Mouse (Mus musculus) urinary bladder, postnatal 14 days (tissue): ENCODE results near the gene Plekhb1.

Source experiments
- DNase-seq: peaks from one replicate; pipeline ENCODE4 v3.0.0; 2021; ENCODE audit warnings: low spot score

Gene Plekhb1

DNA sequence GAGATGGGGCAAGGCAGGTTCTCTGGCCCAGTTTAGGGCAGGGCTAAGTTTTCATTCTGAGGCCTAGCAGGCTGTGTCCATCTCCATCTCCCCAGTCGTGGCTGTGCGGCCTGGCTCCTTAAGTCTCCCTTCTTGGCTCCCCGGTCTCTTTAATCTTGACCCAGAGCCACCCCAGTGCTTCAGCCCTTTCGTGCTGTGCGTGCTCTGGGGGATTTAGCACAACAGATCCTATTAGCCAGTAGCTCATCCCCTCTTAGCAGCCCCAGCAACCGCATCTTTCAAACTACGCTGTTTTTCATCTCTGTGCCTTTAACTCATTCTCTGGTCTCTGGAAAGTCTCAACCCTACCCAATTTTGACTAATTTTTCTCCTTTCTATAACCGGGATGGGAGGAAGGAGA is at the start of gene Plekhb1:
Gene Plekhb1 (minus strand): TSS at position 184 of the 400 bp plus-strand sequence.
- no peak for DNase-seq

DNA sequence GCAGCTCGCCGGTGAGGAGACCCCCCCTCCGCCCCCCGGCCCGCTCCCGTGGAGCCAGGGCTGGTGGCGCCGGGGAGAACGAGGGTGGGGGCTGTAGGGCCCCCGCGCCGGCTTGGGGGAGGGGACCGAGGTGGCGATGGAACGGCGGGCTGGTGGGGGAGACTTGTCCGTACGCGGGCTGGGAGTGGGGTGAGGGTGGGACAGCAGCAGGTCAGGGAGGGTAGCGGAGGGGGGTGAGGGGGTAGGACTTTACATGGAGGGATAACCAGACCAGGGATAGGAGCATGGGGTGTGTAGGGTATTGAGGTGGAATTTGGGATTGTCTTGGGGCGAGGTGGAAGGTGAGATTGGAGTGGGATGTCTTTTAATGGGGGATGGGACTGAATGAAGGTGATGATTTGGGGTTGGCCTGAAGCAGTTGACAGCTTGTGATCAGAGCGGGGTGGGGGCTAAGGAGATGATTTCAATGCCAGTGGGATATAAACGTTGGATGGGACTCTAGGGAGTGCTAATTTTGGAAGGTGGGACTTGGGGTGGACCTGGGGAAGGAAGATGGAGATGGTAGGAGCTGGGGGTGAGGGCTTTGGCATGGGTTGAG is 44.8 kb upstream of the Plekhb1 start:
- no peak for DNase-seq

DNA sequence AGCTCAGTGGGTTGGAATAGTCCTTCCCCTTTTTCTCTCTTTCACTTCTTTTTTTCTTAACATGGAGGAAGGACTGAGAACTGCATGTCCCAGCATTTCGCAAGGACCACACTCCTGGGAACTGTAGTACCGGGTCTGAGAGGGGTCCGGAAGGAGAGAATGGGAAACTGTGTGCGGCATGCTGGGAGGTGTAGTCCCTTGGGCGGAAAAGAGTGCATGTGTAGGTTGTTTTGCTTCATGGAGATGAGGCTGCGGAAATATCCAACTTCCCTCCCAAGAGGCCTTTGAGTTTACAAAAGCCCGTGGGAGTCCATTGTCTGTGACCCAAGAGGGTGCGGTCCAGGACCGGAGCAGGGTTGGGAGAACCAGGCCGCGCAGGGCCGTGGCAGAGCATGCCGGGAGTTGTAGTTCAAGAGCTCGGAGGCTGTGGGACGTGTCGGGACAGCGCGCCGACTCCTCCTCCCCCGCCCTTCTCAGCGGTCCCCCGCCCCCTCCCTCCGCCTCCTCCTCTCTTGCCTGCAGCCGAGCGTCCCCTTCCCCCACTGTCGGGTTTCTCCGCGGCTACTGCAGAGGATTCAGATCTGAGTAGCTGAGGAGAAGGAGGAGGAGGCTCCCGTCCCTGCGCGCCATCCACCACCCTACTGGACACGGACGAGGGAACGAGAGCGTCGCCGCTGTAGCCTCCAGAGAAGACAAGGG is 44.1 kb upstream of the Plekhb1 start, which contains the start of gene Fam168a:
Gene Fam168a (plus strand): TSS at position 493 of the 699 bp plus-strand sequence.
- peak; percentile 95 for DNase-seq

DNA sequence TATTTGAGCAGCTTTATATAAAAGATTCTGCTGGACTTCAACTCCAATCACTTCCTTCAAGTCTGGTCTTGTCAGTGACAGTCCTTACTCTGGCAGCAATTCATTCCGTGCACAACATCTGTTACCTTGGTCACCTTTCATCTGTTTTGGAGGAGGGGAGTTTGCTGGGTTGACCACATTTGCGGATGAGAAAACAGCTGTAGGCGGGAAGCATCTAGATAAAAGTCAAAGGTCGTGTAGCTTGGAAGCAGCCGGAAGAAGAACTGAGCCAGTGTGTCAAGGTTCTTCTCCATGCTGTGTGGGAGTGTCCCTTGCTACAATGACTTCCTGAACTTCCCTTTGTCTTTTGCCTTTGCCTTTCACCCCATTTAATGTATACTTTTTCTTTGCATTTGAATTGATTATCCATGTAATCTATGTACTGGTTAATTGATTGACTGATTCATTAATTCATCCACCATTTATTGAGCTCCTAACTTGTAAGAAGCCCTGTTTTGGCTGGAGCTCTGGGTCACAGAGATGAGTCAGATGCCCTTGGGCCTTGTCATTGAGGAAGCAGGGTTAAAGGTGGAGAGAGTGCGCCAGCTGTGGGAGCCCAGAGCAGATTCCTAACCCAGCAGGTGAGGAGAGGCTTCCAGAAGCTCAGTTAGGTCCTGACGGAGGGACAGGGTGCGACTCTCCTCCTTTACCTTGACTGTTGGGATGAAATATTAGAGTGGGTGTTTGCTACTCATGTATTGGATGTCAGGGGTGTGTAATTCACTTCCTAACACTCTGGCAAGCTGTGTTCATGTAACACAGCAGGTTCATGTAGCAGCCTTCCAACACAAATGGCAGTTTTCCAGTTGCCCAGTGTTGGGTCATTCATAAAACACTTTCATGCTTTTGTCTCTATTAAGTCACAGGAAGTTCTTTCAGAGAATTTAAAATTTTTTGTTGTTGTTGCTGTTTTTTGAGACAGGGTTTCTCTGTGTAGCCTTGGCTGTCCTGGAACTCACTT is 37.9 kb upstream of the Plekhb1 start:
- no peak for DNase-seq

DNA sequence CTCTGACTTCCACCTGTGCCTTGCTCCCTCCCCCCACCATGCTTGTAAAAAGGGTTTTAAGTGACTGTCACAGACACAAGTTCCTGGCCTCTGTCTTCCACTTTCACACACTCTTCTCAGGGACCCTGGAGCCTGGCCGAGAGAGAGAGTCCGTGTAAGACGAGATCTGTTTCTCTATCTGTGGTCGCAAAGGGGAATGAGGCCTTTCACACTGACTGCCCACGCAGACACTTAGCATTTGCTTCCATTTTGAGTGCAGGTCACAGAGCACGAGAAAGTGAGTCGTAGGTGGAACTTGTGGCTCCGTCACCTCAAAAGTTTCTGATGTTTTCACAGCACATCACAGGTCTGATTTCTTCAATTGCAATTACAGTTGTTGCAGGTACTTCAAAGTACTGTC is 31.0 kb upstream of the Plekhb1 start:
- DNase-seq = no peak

DNA sequence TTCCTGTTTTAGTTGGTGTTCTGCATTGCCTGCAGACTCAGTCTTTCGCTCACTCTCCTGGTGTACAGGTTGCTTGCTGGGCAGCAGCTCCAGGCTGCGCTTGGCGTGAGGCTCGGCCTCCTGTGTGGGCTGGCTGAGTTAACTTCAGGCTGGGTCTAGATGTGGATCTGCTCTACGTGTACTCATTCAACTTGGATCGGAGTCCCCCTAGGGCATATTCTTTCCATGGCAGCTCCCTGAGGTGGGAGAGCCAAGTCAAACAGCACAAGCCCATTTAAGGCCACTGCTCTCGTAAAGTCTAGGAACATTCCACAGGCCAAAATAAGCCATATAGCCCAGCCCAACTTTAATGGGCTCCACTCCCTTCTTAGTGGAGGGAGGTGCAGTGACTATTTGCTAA is 26.3 kb upstream of the Plekhb1 start:
- DNase-seq = peak; percentile 35

DNA sequence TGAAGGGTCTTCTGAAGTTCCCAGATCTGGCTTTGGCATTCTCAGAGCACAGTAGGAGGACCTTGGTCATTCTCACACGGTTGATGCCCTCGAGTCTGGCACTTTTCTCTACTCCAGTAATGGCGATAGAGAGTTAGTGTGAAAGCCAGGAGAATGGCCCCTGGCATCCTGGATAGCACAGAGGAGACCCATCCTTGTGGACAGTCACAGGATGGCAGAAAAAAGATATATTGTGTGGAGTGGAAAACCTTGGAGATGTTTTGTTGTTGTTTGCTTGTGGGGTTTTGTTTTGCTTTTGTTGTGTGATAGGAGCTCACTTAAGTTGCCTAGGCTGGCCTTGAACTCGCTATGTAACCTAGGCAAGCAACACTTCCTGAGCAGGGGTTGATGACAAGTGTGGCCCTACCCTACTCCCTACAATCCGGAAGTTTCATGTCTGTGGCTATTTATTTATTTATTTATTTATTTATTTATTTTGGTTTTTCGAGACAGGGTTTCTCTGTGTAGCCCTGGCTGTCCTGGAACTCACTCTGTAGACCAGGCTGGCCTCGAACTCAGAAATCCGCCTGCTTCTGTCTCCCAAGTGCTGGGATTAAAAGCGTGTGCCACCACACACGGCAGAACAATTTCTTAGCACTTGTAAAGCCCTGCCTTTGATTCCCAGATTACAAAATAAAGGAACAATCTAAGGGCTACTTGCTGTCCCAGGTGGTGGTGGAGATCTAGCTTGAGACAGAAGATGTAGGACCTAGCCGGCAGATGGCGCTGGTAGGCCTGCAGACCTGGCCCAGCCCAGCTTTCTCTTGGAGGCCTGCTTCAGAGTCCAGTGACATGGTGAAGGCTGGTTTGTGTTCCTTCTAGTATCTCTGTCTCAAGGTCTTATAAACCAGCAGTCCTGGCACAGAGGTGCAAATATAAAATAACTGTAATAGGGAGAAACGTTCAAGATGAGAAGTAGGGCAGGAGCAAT is 23.1 kb upstream of the Plekhb1 start:
- peak; percentile 82 for DNase-seq

DNA sequence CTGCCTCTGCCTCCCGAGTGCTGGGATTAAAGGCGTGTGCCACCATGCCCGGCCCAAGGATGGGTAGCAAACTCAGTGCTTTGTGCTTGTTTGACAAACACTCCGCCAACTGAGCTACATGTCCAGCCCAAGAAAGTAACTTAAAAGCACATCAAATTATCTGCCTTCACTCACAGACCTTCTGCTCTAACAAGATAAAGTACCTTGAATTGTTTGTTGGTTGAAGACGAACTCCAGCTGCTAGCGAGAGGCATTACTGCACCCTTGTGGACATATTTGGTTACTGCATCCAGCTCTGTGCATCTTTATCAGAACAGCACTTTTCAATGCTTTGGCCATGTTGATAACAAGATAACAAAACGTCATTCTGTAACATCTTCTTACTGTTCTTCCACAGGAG is 22.3 kb upstream of the Plekhb1 start:
- peak; percentile 65 for DNase-seq

DNA sequence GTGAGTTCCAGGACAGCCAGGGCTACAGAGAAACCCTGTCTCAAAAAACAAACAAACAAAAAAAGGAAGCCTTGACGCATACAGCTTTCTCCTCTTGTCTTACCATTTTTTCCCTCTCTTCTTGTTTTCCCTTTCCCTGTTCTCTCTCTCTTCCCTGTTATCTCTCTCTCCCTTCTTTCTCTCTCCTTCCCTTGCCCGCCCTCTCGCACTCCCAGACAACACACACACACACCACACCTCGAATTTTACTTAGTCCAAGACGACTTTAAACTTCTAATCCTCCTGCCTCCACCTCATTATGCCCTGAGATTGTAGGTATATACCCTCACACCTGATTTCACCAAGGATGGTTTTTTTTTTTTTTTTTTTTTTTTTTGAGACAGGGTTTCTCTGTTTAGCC is 21.9 kb upstream of the Plekhb1 start:
- no peak for DNase-seq

DNA sequence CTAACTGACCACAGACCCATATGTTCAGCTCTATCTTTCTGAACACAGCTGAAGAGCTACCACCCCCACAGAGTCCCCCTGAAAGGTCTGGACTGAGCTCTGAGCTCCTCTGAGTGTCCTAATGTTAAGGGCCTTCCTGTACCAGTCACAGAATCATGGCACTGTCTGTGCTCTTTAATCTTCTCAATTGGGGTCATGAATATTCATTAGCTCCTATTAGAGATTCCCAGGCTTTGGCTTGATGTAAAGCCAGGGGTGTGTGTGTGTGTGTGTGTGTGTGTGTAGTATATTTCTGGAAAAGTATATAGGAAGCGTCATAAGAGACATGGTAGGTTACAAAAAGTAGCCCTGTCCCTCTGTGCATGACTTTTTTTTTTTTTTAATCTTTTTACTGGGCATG is 21.0 kb upstream of the Plekhb1 start:
- DNase-seq = no peak

DNA sequence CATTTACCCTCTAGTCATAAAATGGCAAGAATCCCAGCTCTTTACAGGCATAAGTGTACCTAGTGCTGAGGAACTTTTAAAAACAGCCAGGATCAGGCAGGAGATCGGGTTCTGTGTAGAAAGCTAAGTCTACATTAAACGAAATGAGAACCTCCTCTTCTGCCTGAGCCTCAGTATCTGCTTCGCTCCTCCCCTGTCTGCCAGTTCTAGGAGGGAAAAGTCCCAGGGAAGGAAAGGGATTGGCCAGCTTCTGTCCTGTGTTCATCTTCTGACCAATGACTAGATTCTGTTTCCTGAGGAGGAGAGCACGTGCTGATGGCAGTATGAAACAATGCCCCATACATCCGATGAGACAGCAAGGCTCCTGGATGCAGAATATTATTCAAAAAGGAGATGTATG is 18.9 kb upstream of the Plekhb1 start:
- DNase-seq = no peak

DNA sequence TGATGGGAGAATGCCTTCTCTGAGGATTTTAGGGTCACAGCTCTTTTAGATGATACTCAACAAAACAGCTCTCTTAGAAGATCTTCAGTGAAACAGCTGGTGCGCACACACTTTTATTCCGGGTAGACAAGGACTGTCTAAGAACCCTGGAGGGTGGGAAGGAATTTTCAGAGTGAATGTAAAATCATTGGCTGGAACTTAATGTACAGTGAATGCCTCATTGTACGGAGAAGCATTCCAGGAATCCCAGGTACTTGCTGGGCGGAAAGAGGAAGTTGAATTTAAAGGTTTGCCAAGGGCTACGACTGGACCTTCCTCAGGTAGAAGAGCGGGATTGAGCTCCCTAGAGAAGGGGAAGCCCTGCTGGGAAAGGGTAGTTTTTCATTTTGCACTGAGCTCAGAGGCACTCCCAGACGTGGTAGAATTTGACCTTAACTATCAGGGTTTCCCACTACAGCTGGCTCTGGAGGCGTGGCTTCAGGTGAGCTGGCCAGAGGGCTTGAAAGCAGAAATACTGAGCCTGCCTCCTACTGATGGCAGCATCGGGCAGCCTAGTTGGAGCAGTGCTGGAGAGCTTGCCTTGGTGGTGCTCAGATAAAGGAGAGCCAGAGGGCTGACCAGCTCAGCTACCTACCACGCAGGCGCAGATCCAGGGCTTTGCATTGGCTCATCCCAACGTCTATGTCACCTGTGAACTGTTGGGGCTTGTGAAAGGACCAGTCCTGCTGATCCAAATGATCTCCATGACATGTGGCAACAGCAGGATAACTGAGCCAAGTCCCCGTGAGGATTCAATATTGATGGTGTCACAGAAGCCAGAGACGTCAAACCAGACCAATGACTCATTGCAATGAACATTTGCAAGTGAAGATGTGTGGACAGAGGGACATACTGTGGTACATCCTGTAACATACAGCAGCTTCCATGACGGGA is 17.0 kb upstream of the Plekhb1 start:
- no peak for DNase-seq

DNA sequence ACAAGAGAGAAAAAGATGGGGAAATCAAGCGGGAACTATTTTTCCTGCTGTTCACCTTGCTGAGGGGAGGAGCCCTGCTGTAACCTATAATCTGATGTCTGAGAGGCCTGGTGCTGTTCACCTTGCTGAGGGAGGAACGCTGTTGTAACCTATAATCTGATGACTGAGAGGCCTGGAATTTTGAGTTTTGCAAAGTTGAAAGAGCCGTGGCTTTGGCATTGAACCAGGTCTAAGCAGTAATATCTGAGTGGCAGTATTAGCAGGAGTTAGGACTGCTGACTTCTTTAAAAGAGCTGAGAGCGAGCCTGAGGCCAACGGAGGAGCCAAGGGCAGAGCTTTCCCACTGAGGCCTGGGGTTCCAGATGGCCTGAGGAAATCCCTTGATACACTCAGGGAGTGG is 15.8 kb upstream of the Plekhb1 start:
- peak; percentile 18 for DNase-seq

DNA sequence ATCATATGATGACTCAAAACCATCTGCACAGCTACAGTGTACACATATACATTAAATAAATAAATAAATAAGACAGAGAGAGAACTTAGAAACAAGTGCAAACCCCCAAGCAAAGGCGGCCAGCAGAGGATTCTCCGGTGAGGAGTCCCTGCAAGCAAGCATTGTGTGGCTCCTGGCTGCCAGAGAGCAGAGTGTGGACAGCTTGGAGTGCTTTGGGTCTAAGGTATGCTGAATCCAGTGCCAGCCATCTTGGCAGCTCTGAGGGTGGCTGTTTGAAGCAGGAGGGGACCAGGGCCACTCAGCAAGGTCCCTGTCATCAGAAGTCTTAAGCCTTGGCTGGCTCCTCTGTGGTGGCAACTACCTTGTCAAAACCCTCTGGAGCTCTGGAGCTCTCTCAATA is 12.7 kb upstream of the Plekhb1 start:
- DNase-seq = no peak

DNA sequence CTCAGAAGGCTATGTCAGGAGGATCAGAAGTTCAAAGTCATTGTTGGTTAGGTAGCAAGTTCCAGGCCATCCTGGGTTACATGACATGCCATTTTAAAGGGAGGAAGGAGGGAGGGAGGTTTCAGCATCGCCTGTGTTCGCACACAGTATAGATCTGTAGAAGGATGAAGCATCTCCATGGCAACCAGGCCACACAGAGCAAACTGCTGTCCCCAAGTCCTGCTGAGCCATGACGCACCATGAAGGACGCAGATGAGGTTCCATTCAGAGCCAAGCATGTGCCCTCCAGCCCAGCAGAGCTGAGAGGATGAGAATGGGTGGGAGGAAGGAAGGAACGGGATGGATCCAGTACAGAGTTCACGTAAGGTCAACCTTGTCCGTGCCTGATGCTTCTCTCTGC is 11.2 kb upstream of the Plekhb1 start:
- no peak for DNase-seq

DNA sequence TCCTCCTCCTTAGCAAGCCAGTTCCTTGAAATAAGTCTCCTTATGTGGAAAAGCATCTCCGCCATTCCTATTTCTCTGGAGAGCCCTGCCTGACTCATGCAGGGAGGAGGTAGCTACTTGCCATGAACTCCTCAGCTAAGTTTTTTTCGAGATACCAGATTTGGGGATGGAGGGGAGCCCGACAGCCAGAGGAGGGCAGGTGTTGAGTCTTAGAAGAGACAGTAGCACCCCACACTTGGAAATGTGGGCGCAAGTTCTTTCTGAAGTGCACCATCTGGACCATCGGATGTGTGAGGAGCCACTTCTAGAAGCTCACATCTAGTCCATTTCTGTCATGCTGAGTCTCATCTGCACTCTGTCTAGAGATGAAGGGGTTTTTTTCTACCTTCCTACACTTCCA is 8.4 kb upstream of the Plekhb1 start:
- DNase-seq = no peak

DNA sequence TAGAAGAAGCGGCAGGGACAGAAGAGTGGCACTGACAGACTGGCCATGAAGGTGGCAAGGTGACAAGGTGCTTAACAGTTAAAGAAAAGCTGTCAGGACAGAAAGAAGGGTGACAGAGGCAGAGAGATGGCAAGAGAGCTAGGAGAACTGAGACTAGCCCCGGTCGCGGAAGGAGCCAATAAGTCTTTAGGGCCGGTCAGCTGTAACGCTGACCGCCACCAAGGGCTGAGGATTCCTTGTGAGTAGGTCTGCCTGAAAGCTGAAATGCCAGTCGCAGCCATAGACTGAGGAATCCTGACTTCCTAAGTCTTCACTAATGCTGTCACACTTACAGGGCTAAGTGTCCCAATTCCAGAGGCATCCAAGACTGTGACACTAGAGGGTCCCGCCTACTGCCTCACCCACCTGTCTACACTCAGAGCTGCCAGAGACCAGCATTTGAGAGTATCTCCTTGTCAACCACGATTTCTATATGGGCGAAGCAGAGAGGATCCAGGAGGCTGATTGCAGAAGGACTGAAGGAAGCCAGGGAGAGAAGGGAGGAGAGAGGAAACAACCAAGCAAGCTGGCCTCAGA is 1.6 kb upstream of the Plekhb1 start:
- DNase-seq = no peak

DNA sequence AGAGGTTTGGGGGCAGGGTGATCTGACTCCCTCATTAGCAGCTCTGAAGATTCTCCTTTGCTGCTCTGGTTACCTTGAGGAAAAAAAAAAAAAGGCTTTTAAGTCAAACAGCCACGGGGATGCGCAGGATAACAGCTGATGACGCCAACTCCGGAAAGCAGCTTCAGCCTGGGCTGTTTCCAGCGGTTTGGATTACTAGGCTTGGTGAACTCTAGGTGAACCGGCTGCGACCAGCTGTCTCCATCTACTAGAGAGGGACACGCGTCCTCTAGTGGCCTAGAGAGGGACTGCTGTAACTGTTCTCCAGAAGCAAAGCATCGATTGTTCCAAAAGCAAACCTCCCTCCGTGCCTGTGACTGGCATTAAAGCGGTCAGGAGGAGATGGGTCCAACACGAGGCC is 976 bp upstream of the Plekhb1 start:
- peak; percentile 94 for DNase-seq

DNA sequence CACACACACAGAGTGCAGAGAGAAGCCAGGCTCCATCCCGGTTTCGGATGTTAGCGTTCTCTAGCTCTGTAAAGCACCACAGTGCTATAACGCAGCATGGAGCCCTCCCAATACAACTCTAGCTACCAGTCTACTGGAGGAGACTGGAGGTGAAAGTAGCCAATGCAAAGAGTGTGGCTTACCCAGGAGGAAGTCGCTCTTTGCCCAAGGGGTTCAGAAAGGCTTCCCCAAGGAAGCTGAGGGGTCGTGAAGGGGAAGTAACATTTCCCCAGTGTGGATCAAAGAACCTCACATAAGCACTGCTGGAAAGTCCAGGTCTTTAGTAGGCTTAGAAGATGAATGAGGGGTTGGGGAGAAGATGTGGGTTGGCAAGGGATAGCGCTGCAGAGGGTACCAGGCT is 950 bp downstream of the Plekhb1 start:
- DNase-seq = no peak

DNA sequence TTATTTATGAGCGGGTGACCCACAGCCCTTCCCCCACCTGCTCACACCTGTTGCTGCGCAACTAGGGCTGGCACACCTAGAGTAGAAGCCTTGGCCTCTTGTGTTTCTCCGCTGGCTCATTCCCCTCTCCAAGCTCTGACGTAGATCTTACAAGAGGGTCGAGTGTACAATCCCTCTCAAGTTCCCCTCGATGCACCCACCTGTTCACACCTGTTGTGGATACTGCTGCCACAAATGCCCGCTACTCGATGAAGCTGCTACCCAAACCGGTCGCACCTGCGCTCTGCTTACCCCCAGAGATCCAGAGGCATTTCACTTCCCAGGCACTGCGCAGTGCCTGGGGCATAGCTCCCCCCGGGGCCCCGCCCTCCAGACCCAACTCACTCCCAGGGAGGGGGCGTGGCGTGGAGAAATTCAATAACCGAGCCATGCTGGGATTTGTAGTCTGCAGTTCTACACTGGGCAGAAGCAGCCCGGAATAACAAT is 4.1 kb downstream of the Plekhb1 start:
- DNase-seq = peak; percentile 56
